Mouse (Mus musculus) bone marrow, adult 2 months (tissue): ENCODE data around the gene Myo1g.

Experiments used
- CTCF ChIP-seq: fragments of 200-500 bp; IDR thresholded peaks from 2 replicates; pipeline ENCODE4 v1.5.1; 2011; ENCODE audit warnings: low read length, control low read depth; ENCODE audit not compliant: control insufficient read depth, insufficient read depth
- POLR2A ChIP-seq: fragments of 200-500 bp; IDR thresholded peaks from 2 replicates; pipeline ENCODE4 v1.6.1; 2011; ENCODE audit warnings: low read depth, mild to moderate bottlenecking, control low read depth, low read length, borderline replicate concordance; ENCODE audit not compliant: control insufficient read depth

DNA sequence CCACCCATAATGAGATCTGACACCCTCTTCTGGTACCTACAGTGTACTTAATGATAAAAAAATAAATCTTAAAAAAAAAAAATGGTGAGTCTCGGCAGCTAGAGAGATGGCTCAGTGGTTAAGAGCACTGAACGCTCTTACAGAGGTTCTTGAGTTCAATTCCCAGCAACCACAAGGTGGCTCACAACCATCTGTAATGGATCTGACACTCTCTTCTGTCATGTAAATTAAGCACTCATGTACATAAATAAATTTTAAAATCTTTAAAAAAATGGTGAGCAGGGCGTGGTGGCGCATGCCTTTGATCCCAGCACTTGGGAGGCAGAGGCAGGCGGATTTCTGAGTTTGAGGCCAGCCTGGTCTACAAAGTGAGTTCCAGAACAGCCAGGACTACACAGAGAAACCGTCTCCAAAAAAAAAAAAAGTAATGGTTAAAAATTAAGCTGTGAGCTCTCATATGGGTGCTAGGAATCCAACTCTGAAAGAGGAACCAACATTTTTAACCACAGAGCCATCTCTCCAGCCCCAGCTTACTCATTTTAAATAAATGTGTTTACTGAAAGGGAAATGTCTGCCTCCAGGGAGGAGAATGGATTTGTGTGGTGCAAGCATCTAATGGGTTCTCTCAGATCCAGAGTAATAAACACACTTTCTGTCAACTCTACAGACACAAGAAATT lies 57.5 kb downstream of the Myo1g start:
- TF ChIP-seq POLR2A, result no peak
- TF ChIP-seq CTCF, result no peak
